Mouse (Mus musculus) embryo, embryonic 11.5 days (tissue): Measurements from ENCODE around the gene Mpzl2.
A peak's percentile ranks its signal among the peaks of the same experiment; 100 is the strongest.
"Not testable (repeated sequence)": the region's sequence is repeated elsewhere in the genome, so short reads cannot be mapped to it uniquely, and the experiment has no call there.

ENCODE experiments used
- DNase-seq: peaks from one replicate; pipeline ENCODE4 v3.0.0-alpha.2; 2012; ENCODE audit warnings: low read depth, low spot score

Gene Mpzl2

DNA sequence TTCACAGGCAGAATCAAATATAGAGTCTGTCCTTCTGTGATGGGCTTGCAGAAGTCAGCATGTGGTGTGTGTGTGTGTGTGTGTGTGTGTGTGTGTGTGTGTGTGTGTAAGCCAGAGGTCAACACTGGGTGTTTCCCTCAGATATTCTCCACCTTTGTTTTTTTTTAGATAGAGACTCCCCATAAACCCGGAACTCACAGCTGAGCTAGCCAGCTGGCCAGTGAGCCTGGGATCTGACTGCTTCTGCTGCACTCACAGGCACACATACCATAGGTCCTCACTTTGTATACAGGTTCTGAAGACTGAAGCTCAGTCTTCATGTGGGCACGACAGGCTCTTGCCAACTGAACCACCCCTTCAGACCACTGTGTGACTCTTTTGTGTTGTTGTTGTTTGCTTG lies 7.3 kb upstream of the Mpzl2 start:
- DNase-seq, result no peak

GRCm38 (mm10) chr9:45034526-45034925 lies 5.1 kb upstream of the Mpzl2 start:
- DNase-seq, result no peak

DNA sequence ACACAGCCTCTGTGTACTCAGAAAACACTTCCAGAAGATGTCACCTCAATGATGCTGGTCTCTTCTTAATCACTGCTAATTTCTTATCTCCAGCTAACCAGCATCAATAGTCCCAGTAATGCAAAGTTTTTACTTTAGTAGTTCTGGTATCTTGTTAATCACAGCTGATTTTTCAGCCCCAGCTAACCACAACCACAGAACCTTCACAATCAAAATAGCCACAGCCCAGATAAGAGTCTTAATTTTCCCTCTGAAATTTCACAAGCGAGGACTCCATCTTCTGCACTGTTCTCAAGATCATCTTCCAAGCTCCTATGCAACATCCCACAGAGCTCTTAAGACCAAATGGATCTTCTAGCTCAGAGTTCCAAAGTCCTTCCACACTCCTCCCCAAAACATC lies 1.8 kb upstream of the Mpzl2 start:
- DNase-seq, result not testable (repeated sequence)

GRCm38 (mm10) chr9:45040066-45040845 lies 657 bp downstream of the Mpzl2 start:
- DNase-seq, result no peak

- no peak for DNase-seq
Measured at GRCm38 (mm10) chr9:45041131-45041838, 1.7 kb downstream of the Mpzl2 start.

DNA sequence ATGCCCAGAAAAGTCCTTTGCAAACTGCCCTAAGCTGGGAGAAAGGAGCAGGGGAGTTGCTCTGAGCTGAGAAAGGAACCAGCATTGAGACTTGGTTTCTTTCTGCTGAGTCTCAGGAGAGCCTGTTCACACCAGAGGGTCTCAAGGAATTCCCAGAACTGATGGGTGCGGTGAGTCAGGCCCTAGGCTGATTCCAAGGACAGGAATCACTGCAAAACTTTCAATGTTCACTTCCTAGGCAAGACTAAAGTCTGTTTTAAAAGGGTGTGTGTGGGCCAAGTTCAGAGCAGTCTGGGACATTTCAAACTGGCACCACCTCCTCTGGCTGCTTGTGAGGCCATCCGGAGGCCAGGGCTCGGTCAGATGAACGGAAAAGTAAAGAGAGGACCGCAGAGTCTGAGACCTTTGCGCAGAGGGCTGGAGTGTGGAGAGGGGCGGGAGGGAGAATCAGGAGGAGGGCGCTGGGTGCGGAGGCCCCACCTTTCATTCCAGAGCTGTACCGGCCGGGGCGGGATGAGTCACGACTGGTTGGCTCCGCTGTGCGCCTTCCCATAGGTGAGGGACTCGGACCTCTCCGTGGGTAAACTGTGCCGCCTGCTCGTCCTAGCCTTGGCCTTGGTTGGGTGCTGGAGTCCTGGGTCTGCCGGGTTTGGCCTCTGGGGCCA lies 2.6 kb downstream of the Mpzl2 start:
- no peak for DNase-seq

GRCm38 (mm10) chr9:45042947-45043346 lies 3.3 kb downstream of the Mpzl2 start:
- no peak for DNase-seq

DNA sequence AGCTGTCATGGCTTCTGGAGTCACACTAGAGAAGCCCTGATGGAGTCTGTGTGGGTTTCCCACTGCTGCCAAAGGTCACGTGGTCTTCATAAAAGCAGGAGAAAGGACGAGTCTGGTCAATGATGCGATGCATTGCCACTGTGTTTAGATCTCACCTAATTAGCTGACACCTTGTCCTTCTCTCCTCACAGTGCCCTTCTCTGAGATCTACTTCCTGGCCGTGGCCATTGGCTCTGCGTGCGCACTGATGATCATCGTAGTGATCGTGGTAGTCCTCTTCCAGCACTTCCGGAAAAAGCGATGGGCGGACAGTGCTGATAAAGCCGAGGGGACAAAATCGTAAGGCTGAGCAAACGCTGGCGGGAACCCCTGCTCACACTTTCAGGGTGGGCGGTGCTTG lies 7.4 kb downstream of the Mpzl2 start:
- no peak for DNase-seq

GRCm38 (mm10) chr9:45048511-45048910 lies 8.9 kb downstream of the Mpzl2 start:
- DNase-seq, result peak; percentile 29

GRCm38 (mm10) chr9:45049731-45050130 lies 10.1 kb downstream of the Mpzl2 start:
- no peak for DNase-seq

DNA sequence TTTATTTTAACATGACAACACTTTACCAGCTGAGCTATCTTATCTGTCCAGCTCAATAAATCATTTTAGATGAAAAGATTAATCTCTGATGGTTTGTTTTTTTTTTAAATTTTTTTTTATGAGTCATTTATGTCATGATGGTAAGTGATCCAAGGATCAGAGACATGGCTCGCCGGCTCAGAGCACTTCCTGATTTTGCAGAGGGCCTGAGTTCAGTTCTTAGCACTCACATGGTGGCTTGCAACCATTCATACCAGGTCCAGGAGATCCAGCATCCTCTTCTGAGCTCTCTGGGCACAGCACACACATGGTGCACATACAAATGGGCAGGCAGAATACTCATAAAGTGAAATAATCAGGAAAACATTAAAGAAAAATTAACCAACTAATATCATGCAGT lies 10.7 kb downstream of the Mpzl2 start:
- no peak for DNase-seq

DNA sequence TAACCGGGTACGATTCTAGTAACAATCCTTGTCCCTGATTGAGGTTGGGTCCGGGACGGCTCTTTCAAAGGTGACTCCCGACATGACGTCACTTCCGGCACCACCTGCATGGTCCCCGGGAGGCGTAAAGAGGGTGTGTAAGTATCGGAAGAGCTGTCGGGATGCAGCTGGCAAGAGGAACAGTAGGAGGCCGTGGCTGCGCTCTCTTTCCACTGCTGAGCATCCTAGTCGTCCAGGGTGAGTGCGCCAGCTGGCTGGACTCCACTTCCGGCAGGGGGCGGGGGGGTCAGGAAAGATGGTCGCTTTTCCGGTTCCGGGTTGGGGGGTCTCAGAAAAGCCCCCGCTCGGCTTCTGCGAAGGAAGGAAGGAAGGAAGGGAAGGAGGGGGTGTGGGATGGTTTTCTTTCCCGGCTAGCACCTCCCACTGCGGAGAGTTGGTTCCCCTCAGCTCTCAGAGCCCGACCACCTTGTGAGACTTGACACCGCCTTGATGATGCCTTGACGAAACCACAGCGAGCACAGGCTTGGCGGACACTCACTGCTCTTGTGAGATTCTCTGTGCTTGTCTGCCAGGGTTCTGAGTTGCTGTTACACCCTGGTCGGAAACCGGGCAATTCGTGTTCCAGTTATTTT lies 15.6 kb downstream of the Mpzl2 start, which contains the start of gene Mpzl3:
TSS of gene Mpzl3 (plus strand) at position 105 of the 632 bp plus-strand sequence.
- DNase-seq, result peak; percentile 89

DNA sequence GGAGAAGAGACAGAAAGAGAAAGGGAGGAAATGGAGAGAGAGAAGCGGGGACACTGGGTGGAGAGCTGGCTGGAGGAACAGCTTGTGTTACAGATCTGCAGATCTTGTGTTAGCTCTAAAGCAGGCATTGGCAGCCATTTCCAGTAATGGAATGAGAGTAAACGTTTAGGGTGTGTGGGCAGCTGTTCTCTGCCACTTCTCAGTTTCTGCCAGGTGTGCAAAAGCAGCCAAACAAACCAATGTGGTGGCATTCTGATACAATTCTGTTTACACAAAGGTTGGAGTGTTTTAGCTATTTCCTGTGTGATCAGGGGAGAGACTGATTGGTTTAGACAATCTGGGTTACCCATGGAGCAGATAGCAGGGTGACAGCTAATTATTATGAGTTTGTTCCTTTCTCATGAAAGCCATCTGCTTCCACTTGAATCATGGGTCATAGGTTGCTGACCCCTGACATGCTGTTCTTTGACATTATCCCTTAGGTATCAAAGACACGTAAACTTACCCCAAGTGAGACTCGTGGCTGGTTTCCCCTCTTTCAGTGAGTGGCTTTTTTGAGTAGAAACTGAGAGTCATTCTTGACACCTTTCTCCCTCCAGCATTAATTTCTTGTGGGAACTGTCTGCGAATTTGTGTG lies 18.8 kb downstream of the Mpzl2 start:
- no peak for DNase-seq

GRCm38 (mm10) chr9:45060151-45060550 lies 20.6 kb downstream of the Mpzl2 start:
- no peak for DNase-seq

- no peak for DNase-seq
Measured at GRCm38 (mm10) chr9:45062677-45063076, 23.1 kb downstream of the Mpzl2 start.

- DNase-seq, result no peak
Measured at GRCm38 (mm10) chr9:45064421-45064820, 24.8 kb downstream of the Mpzl2 start.

- no peak for DNase-seq
Measured at GRCm38 (mm10) chr9:45066735-45067134, 27.1 kb downstream of the Mpzl2 start.

- DNase-seq, result no peak
Measured at GRCm38 (mm10) chr9:45071800-45072199, 32.2 kb downstream of the Mpzl2 start.

- no peak for DNase-seq
Measured at GRCm38 (mm10) chr9:45077859-45078258, 38.3 kb downstream of the Mpzl2 start.

GRCm38 (mm10) chr9:45079011-45079410 lies 39.4 kb downstream of the Mpzl2 start, which contains the start of gene Jaml:
Gene Jaml, plus strand, starts transcription at chr9:45079183.
- DNase-seq, result no peak

DNA sequence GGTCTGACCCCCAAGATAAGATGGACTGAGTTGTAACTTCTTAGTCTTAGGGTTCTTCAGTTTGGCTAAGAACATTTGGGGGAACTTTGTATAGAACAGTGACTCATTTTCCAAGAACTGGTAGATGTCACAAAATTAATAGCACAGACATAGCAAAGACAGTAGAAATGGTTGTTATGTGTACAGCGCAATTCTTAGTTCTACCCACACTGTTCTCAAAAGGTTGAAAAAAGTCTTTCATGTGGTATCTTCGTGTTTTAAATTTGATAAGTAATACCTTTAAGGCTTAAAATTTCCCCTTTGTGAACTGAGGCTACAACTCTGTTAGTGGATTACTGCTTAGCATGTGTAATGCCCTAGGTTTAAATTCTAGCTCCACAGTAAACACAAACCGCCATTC lies 43.5 kb downstream of the Mpzl2 start:
- DNase-seq, result no peak
